7 mouse cellular contexts compared by ENCODE assay signal in the genomic region with DNA sequence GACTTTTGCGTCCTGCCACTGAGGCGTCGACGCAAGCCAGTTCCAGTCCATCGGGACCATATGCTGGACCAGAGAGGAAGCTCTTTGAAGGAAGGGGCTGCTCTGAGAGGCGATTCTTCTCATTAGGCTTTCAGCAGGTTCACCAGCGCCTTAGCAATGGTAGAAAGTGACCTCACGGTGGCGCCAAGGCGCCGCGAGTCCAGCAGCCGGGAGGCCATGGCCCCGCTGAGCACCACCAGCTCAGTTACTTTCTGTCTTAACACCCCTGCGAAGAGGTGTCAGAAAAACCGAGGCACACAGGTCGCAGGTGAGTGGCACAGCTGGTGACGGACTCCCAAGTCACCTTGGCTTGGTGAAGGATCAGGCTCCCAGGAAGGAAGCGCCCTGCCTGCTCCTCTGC. TPM values are rescaled to one million over a fixed set of nuclear protein-coding genes. Genes with fewer than 3 reads are reported as not detected.
DNase-seq lines count a peak whose midpoint lies in the region; ATAC-seq lines count a peak whose summit lies in the region.

No protein-coding gene starts in this region.

- DNase-seq in R1 (ENCODE audit: low read depth, low spot score) = peak; percentile 69
- peak; percentile 52 for DNase-seq in cerebellum, adult 9-10 months
- peak; percentile 58 for DNase-seq in gastrocnemius, adult 18-20 months (ENCODE audit: low spot score)
- peak; percentile 80 for DNase-seq in hindbrain, embryonic 14.5 days (ENCODE audit: low spot score)
- peak; percentile 58 to 63 for DNase-seq in layer of hippocampus, postnatal 36 days
- DNase-seq in right cerebral cortex, postnatal 36 days (ENCODE audit: low spot score in 2 of 2) = peak; percentile 32 to 35

- H3K4me3 ChIP-seq in hindbrain, embryonic 14.5 days (replicated peaks; ENCODE audit: low read length) = no peak overlapping the region

- ATAC-seq in hindbrain, embryonic 14.5 days (ENCODE audit: low FRiP score) = peak; percentile 14; the same call in 1 of the 2 replicates
- peak; percentile 80 for ATAC-seq in megakaryocyte progenitor cell, adult 5-6 weeks (replicated peaks; ENCODE audit: poor library complexity)

- WGBS in hindbrain, embryonic 14.5 days = 12% methylated on average over 19 of the region's 19 CpGs

- no peaks in the 10 kb centered on the region for H3K9me3 ChIP-seq in hindbrain, embryonic 14.5 days (ENCODE audit: control insufficient read depth, low read length)

- no peak overlapping the region for H3K9ac ChIP-seq in hindbrain, embryonic 14.5 days

- no peaks in the 10 kb centered on the region for H3K4me1 ChIP-seq in hindbrain, embryonic 14.5 days (replicated peaks; ENCODE audit: control insufficient read depth, insufficient read depth, low read length)

- no peaks in the 10 kb centered on the region; the same call in 1 of the 2 replicates for H3K36me3 ChIP-seq in hindbrain, embryonic 14.5 days (replicated peaks; ENCODE audit: control insufficient read depth, insufficient read depth)

- H3K27ac ChIP-seq in hindbrain, embryonic 14.5 days = no peak overlapping the region

- H3K27me3 ChIP-seq in hindbrain, embryonic 14.5 days (ENCODE audit: control insufficient read depth, insufficient read depth, low read length) = no peaks in the 10 kb centered on the region

- H3K4me2 ChIP-seq in hindbrain, embryonic 14.5 days (replicated peaks) = no peak overlapping the region

RNA-seq across cellular contexts. Expression of a gene that starts 13.6 kb away (rescaled TPM):
- total RNA-seq in gastrocnemius, adult 18-20 months (2021) = under 1 TPM; 0.53 to 0.62 TPM
- polyA plus RNA-seq in hindbrain, embryonic 14.5 days (2014; fragmentation: Nextera tagmentation; extraction: Ambion mirVana) = 6.2 and 7.4 TPM in 2 replicates
- 1 to 10 TPM; 2.6 to 2.9 TPM for total RNA-seq in layer of hippocampus, postnatal 36 days (2021)
- 22.4 and 23.4 TPM in 2 replicates for total RNA-seq in megakaryocyte progenitor cell, adult 5-6 weeks (2015)
- 35.8 and 36.8 TPM in 2 replicates for total RNA-seq in megakaryocyte progenitor cell, adult 5-6 weeks (2017)

Comparison
In these comparisons a context has a peak if more than half of its experiments do, and no peak if none do; other contexts are left out.
1. RNA of a gene that starts 13.6 kb away (total RNA-seq): 22.4 to 36.8 TPM in megakaryocyte progenitor cell, adult 5-6 weeks; 2.6 to 2.9 TPM in layer of hippocampus, postnatal 36 days and 0.53 to 0.62 TPM in gastrocnemius, adult 18-20 months; every median in the first group is over 4 times any median in the second.
2. Peak in every context shown above with its lines, with median percentiles within 50 percentile points of each other: DNase-seq.